Mouse (Mus musculus): Measurements from ENCODE around the gene Slc7a1.
A peak's percentile ranks its signal among the peaks of the same experiment; 100 is the strongest.

DNA sequence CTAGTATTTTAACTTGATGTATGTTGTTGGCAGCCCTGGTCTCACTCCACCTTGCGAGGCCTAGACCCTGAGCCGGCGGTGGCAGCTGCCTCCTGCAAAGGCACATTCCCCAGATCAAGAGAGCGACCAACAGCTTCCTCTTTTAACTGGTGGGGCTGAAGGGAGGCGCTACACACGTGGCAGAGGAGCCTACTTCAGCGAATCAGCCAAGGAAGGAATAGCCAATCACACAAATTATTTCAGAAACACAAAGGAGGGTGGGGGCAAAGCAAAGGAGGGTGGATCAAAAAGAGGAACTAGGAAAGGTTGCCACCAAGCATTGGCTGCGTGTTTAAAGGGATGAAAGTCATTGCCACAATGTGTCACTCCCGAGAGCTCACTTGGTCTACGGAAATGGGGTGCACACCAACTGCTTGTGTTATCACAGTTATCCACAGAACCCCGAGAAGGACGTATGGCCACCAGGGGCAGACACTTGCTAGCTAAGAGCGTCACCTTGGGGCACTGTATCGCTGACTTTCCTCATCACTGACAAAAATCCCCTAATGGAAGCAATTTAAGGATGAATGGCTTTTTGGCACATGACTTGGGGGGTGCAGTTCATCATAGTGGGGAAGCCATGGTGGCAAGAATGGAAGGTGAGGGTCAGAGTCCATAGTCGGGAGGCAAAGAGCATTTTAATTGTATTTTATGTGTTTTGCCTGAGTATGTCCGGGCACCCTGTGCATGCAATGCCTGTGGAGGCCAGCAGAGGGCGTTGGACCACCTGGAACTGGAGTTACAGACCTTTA is 20.1 kb downstream of the Slc7a1 start:
- peak; percentile 99 for TF ChIP-seq MXI1 (IDR thresholded peaks at IDR 0.05; ENCODE audit: low read depth, low read length)
- TF ChIP-seq GATA1 (IDR thresholded peaks at IDR 0.05; ENCODE audit: low read depth, low read length), result peak; percentile 60; the same call in 1 of the 2 replicates
- peak; percentile 88 for TF ChIP-seq USF1 (IDR thresholded peaks at IDR 0.05; ENCODE audit: low read depth, low read length)
- TF ChIP-seq POLR2A (IDR thresholded peaks at IDR 0.05; ENCODE audit: control insufficient read depth in 1 of 2, insufficient read depth in 1 of 2, low read depth in 1 of 2, low read length in 2 of 2, poor library complexity in 1 of 2), result peak; percentile 80 to 99
- no peak for TF ChIP-seq JUND (IDR thresholded peaks at IDR 0.05; ENCODE audit: low read depth, low read length)
- TF ChIP-seq MAFK (IDR thresholded peaks at IDR 0.05; ENCODE audit: borderline replicate concordance, low read depth, low read length), result no peak; the same call in 1 of the 2 replicates
- TF ChIP-seq ZNF384 (IDR thresholded peaks at IDR 0.05; ENCODE audit: low read depth, low read length), result no peak; the same call in 1 of the 2 replicates
- 0 out of 2 replicates have a peak, but pooled peaks have one; percentile 18 for TF ChIP-seq NRF1 (IDR thresholded peaks at IDR 0.05; ENCODE audit: insufficient read depth, low read depth, low read length, poor library complexity, severe bottlenecking)
- peak; percentile 62 to 89 (median 86) for TF ChIP-seq CTCF (IDR thresholded peaks at IDR 0.05 in 2 of 3, conservative IDR thresholded peaks at IDR 0.05 in 1 of 3; ENCODE audit: control insufficient read depth in 1 of 3, insufficient read depth in 1 of 3, low read depth in 2 of 3, low read length in 3 of 3, poor library complexity in 1 of 3, severe bottlenecking in 1 of 3)
- TF ChIP-seq ETS1 (IDR thresholded peaks at IDR 0.05; ENCODE audit: low read depth, low read length), result peak; percentile 95
- peak; percentile 38; the same call in 1 of the 2 replicates for TF ChIP-seq MEF2A (IDR thresholded peaks at IDR 0.05; ENCODE audit: extremely low read depth, insufficient replicate concordance, low read depth, low read length, poor library complexity, severe bottlenecking)
- peak; percentile 65 to 69 for TF ChIP-seq EP300 (IDR thresholded peaks at IDR 0.05; ENCODE audit: low read depth in 1 of 2, low read length in 2 of 2)
- TF ChIP-seq CHD2 (IDR thresholded peaks at IDR 0.05; ENCODE audit: low read length), result 0 out of 2 replicates have a peak, but pooled peaks have one; percentile 31

All from MEL (cell line).